Mouse (Mus musculus): Measurements from ENCODE around the gene Irgq. TPM values are rescaled to one million over a fixed set of nuclear protein-coding genes. Genes with fewer than 3 reads are reported as not detected.
A peak's percentile ranks its signal among the peaks of the same experiment; 100 is the strongest.

The Irgq gene
- total and polyA plus RNA-seq, 2 experiments from 2014 or later = 26.8 to 119 TPM

DNA sequence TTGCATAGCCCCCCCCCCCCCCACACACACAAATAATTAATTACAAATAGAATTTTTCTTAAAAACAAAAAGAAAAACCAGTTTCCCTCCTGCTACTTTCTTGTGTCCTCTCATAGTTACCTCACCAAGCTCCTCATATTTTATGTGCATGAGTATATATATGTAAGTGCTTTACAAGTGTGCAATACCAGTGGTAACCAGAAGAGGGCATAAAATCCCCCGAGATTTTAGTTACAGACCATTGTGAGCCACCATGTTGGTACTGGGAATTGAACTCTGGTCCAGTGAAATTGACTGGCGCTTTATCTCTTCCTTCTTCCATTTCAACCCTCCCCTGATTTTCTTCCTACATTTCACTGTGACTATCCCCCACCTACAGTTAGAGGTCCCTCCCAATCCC, 14.0 kb downstream of the Irgq start:
- Histone ChIP-seq H3K27me3 (ENCODE audit: insufficient read depth, low read length) (no peaks in the 10 kb centered on the region), H3K9me3 (ENCODE audit: low read length) (no peaks in the 10 kb centered on the region), H3K9ac (no peak overlapping the region), H3K4me3 (ENCODE audit: low read depth, low read length) (no peak overlapping the region), H3K4me1 (ENCODE audit: insufficient read depth) (no peaks in the 10 kb centered on the region), H3K4me2 (ENCODE audit: low read depth) (no peak overlapping the region), H3K27ac (ENCODE audit: low read depth, low read length) (no peak overlapping the region), H3K36me3 (ENCODE audit: insufficient read depth) (no peaks in the 10 kb centered on the region; the same call in 1 of the 2 replicates)
- TF ChIP-seq CTCF (IDR thresholded peaks at IDR 0.05; ENCODE audit: low read depth) = peak; percentile 22; the same call in 1 of the 2 replicates
- 85% methylated on average over 2 of the region's 2 CpGs for WGBS
- DNase-seq (no peak), ATAC-seq (no peak)

DNA sequence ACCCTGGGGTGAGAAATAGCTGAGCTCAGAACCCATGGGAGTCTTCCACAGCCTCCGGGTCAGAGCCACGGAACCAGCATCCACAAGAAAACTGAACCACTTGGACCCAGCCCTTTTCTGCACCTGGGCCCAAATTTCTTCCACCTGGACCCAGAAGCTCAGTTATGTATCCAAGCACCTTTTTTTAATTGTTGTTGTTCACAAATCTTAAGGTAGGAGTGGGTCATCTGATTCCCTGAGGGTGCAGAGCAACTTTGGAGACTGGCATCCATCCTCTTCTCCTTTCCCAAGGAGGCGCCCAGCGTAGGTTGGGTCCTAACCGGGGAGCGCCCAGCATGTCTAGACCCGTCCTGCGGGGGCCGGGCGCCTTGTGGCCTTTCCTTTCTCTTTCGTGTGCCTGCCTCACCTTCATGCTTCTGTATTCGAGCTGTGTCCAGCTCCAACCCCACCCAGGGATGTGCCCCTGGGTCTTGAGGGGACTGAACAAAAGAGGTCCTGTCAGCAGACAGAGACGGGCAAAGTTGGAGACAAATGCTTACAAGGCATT, 15.7 kb downstream of the Irgq start, which contains the start of the genes Pinlyp and Xrcc1:
Gene Pinlyp (minus strand): TSS at position 51 of the 547 bp plus-strand sequence.
Gene Xrcc1 (plus strand): TSS at position 222 of the 547 bp plus-strand sequence.
- ATAC-seq = no peak
- H3K36me3 ChIP-seq (ENCODE audit: insufficient read depth) = no peaks in the 10 kb centered on the region; the same call in 1 of the 2 replicates
- H3K9me3 ChIP-seq (ENCODE audit: low read length) = no peaks in the 10 kb centered on the region
- no peak for TF ChIP-seq CTCF (IDR thresholded peaks at IDR 0.05; ENCODE audit: low read depth)
- DNase-seq = no peak
- H3K4me3 ChIP-seq (ENCODE audit: low read depth, low read length) = peak within 1 kb of the TSS; percentile 86
- no peaks in the 10 kb centered on the region for H3K27me3 ChIP-seq (ENCODE audit: insufficient read depth, low read length)
- peak within 1 kb of the TSS; percentile 59; the same call in 1 of the 2 replicates for H3K27ac ChIP-seq (ENCODE audit: low read depth, low read length)
- peak within 1 kb of the TSS; percentile 76 for H3K4me2 ChIP-seq (ENCODE audit: low read depth)
- no peaks in the 10 kb centered on the region for H3K4me1 ChIP-seq (ENCODE audit: insufficient read depth)
- H3K9ac ChIP-seq = peak within 1 kb of the TSS; percentile 68
- WGBS = 38% methylated on average over 13 of the region's 13 CpGs

DNA sequence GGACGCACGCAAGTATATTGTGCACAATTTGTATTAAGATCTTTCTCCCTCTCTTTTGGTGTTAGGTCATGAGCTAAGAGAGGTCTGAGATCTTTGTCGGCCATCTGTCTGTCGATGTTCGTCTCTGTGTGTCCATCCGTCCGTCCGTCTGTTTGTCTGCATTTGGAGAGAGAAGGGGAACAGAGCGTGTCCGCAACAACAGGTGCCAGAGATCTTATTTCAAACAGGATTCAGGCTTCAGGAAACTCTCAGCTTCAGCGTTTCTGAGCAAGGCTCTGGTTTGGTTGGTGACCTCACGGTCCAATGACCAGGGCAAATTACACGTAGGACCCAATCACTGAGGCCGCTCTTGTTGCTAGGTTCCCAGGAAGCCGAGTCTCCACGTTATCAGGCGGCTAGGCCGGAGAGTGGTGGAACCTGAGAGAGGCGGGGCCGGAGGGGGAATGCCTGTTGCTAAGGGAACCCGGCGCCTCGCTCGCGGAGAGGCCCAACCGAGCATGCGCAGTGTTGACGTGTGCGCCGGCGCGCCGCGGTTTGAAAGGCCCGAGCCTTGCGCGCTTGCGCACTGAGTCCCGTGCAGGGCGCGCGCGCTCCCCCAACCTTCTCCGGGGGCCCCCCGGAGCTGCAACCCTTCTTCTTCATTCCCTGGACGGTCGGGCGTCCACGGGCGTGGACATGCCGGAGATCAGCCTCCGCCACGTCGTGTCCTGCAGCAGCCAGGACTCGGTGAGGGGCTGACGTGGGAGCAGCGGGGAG, 16.3 kb downstream of the Irgq start:
- Histone ChIP-seq H3K9ac (peak overlapping the region; percentile 68), H3K9me3 (ENCODE audit: low read length) (no peaks in the 10 kb centered on the region), H3K4me1 (ENCODE audit: insufficient read depth) (no peaks in the 10 kb centered on the region), H3K27me3 (ENCODE audit: insufficient read depth, low read length) (no peaks in the 10 kb centered on the region), H3K4me2 (ENCODE audit: low read depth) (peak overlapping the region; percentile 76), H3K36me3 (ENCODE audit: insufficient read depth) (no peaks in the 10 kb centered on the region; the same call in 1 of the 2 replicates), H3K27ac (ENCODE audit: low read depth, low read length) (peak overlapping the region; percentile 59; the same call in 1 of the 2 replicates), H3K4me3 (ENCODE audit: low read depth, low read length) (peak overlapping the region; percentile 86)
- under 1% methylated on average over 57 of the region's 57 CpGs for WGBS
- ATAC-seq (peak; percentile 99), DNase-seq (peak; percentile 100)
- TF ChIP-seq CTCF (IDR thresholded peaks at IDR 0.05; ENCODE audit: low read depth) = no peak

DNA sequence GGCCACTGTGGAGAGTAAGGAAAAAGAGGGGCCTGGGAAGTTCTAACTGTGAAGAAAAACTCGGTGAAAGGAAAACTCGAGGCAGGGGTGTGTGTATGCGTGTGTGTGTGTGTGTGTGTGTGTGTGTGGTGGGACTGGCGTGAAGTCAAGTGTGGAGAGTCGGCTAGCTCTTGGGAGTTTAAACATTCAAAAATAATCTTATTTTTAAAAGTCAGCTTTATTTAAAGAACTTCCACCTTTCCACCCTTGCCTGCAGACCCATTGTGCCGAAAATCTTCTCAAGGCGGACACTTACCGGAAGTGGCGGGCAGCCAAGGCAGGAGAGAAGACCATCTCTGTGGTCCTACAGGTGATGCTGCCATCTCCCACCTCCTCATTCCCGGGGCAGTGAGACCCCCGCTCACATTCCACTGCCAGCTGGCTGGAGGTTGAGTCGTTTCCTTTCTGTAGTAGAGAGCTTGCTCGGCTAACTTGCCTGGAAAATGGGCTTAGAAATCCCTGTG, 17.1 kb downstream of the Irgq start:
- Histone ChIP-seq H3K4me2 (ENCODE audit: low read depth) (peak overlapping the region; percentile 76), H3K4me1 (ENCODE audit: insufficient read depth) (no peaks in the 10 kb centered on the region), H3K36me3 (ENCODE audit: insufficient read depth) (peaks cover 7% of the 10 kb centered on the region; the same call in 1 of the 2 replicates), H3K27ac (ENCODE audit: low read depth, low read length) (no peak overlapping the region; the same call in 1 of the 2 replicates), H3K27me3 (ENCODE audit: insufficient read depth, low read length) (no peaks in the 10 kb centered on the region), H3K9ac (peak overlapping the region; percentile 68), H3K4me3 (ENCODE audit: low read depth, low read length) (peak overlapping the region; percentile 86), H3K9me3 (ENCODE audit: low read length) (no peaks in the 10 kb centered on the region)
- WGBS = 23% methylated on average over 13 of the region's 13 CpGs
- no peak for ATAC-seq
- no peak for TF ChIP-seq CTCF (IDR thresholded peaks at IDR 0.05; ENCODE audit: low read depth)
- DNase-seq = no peak

DNA sequence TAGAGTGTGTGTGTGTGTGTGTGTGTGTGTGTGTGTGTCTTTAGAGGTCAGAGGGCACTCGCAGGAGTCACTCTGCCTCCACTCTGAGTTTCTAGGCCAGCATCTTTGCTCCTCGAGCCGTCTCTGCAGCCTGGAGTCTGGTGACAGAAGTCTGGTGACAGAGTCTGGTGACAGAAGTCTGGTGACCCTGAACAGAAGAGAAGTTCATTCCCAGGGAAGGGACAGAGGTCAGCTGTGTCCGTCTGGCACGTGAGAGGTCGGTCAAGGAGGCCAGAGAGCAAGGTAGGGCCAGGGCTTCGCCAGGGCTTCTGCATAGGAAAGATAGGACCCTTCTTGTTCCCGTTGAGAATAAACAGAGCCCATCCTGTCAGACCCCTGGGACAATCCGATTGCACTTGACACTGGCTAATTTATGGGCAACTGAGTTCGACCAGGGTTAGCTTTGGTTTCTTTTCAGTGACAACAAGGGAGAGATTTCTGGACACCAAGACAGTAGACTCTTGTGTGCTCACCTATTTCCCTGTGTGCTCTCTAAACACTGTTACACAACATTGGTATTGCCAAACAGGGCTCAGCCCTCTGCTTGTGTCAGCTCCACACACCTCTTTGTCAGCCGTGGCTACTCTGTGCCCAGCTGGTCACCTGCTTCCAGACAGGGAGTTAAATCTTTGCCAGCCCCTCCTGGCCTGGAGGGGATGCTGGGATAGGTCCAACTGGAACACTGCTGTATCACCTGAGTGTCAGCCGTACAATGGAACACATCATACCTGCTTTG, 21.7 kb downstream of the Irgq start:
- H3K27ac ChIP-seq (ENCODE audit: low read depth, low read length) = no peak overlapping the region
- H3K36me3 ChIP-seq (ENCODE audit: insufficient read depth) = peaks cover 11% of the 10 kb centered on the region
- H3K9me3 ChIP-seq (ENCODE audit: low read length) = no peaks in the 10 kb centered on the region
- no peak overlapping the region for H3K9ac ChIP-seq
- TF ChIP-seq CTCF (IDR thresholded peaks at IDR 0.05; ENCODE audit: low read depth) = no peak
- H3K27me3 ChIP-seq (ENCODE audit: insufficient read depth, low read length) = no peaks in the 10 kb centered on the region
- WGBS = 96% methylated on average over 12 of the region's 12 CpGs
- H3K4me1 ChIP-seq (ENCODE audit: insufficient read depth) = no peaks in the 10 kb centered on the region
- DNase-seq (no peak), ATAC-seq (no peak)
- H3K4me3 ChIP-seq (ENCODE audit: low read depth, low read length) = no peak overlapping the region
- H3K4me2 ChIP-seq (ENCODE audit: low read depth) = no peak overlapping the region

DNA sequence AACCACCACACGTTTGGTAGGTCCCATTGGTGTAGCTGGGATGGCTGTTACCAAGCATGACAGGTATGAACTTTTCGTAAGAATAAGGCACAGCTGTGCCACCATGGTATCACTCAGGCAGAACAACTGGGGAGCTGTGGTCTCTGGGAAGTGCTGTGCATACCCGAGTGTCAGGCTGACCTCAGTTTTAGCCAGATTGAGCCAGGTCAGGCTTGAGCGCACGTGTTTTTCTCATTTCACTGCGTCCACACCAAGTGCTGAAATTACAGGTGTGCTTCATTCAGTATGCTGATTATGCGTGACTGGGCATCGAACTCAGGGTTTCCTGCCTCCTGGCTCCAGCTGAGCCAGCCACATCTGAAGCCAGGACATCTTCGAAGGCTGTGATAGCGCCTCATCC, 25.3 kb downstream of the Irgq start:
- Histone ChIP-seq H3K4me2 (ENCODE audit: low read depth) (no peak overlapping the region), H3K9me3 (ENCODE audit: low read length) (no peaks in the 10 kb centered on the region), H3K9ac (no peak overlapping the region), H3K27ac (ENCODE audit: low read depth, low read length) (no peak overlapping the region), H3K4me1 (ENCODE audit: insufficient read depth) (no peaks in the 10 kb centered on the region), H3K36me3 (ENCODE audit: insufficient read depth) (peaks cover 14% of the 10 kb centered on the region), H3K4me3 (ENCODE audit: low read depth, low read length) (no peak overlapping the region), H3K27me3 (ENCODE audit: insufficient read depth, low read length) (no peaks in the 10 kb centered on the region)
- TF ChIP-seq CTCF (IDR thresholded peaks at IDR 0.05; ENCODE audit: low read depth) = no peak
- ATAC-seq (no peak), DNase-seq (no peak)
- 96% methylated on average over 10 of the region's 10 CpGs for WGBS

All from forebrain, postnatal 0 days (tissue).